Mouse (Mus musculus) embryonic facial prominence, embryonic 13.5 days (tissue): ENCODE measurements at regions not wholly inside any gene's neighbourhood (a gene's known extent, or its start where the extent isn't known, plus 50 kb on each side); places are given as distances from the start of the nearest gene placed in this dataset.

Experiments used
- ATAC-seq: fragments of 200-750 bp; cut with Nextera tagmentation; 2 replicates; pipeline ENCODE4 v1.8.0; 2017; ENCODE audit warnings: low read depth; ENCODE audit not compliant: insufficient number of reproducible peaks, insufficient read depth, low FRiP score, low TSS enrichment
- H3K27ac ChIP-seq: fragments of 300-500 bp; sonication (generic); 2 replicates; pipeline ENCODE4 v1.5.1; 2015; ENCODE audit warnings: moderate library complexity, mild to moderate bottlenecking, inconsistent platforms
- H3K27me3 ChIP-seq: fragments of 300-500 bp; sonication (generic); 2 replicates; pipeline ENCODE4 v1.6.1; 2015; ENCODE audit warnings: mild to moderate bottlenecking, inconsistent platforms
- H3K36me3 ChIP-seq: fragments of 300-500 bp; sonication (generic); 2 replicates; pipeline ENCODE4 v1.6.1; 2015; ENCODE audit warnings: mild to moderate bottlenecking, inconsistent platforms
- H3K4me1 ChIP-seq: fragments of 300-500 bp; sonication (generic); 2 replicates; pipeline ENCODE4 v1.6.1; 2015; ENCODE audit warnings: inconsistent platforms
- H3K4me2 ChIP-seq: fragments of 300-500 bp; sonication (generic); 2 replicates; pipeline ENCODE4 v1.6.1; 2015; ENCODE audit warnings: moderate library complexity, mild to moderate bottlenecking, inconsistent platforms
- H3K4me3 ChIP-seq: fragments of 300-500 bp; sonication (generic); 2 replicates; pipeline ENCODE4 v1.5.1; 2015; ENCODE audit warnings: mild to moderate bottlenecking, inconsistent platforms
- H3K9ac ChIP-seq: fragments of 300-500 bp; sonication (generic); 2 replicates; pipeline ENCODE4 v1.6.1; 2015; ENCODE audit warnings: mild to moderate bottlenecking, inconsistent platforms
- H3K9me3 ChIP-seq: fragments of 300-500 bp; sonication (generic); 2 replicates; pipeline ENCODE4 v1.6.1; 2016; ENCODE audit warnings: inconsistent platforms
- WGBS: fragments of 180-500 bp; shearing (Covaris S2); methylation state at CpG from one replicate; pipeline ENCODE4 v1.1.7; 2015; ENCODE audit warnings: mixed read lengths; 5-methylcytosine and 5-hydroxymethylcytosine counted together

DNA sequence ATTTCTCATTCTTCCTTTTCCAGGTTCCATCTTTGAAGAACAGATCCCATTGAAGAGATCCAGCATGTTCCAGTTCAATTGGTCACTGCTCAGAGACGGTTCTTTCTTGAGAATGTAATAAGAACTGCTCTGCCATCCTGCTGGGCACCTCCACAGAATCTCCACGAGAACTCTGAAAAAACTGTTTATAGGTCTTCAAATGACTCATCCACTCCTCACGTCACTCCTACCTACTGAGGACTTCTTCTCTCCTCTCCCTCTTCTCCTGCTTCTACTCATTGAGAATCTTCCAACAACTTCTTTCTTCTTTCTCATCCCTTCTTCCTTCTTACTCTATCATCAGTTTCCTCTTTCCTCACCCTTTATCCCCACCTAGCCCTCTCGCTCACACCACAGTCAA is 294.6 kb upstream of the Adgrl2 start:
- H3K4me3 ChIP-seq, result no peak overlapping the region
- H3K36me3 ChIP-seq, result no peaks in the 10 kb centered on the region
- H3K27me3 ChIP-seq, result no peaks in the 10 kb centered on the region
- no peak overlapping the region for H3K9ac ChIP-seq
- no peaks in the 10 kb centered on the region for H3K4me1 ChIP-seq
- H3K9me3 ChIP-seq, result no peaks in the 10 kb centered on the region
- H3K27ac ChIP-seq, result no peak overlapping the region
- no peak for ATAC-seq
- H3K4me2 ChIP-seq, result no peak overlapping the region
- 81% methylated on average over 4 of the region's 4 CpGs for WGBS

GRCm38 (mm10) chr3:149280807-149281789 is 290.7 kb upstream of the Adgrl2 start:
- H3K27me3 ChIP-seq, result no peaks in the 10 kb centered on the region
- H3K4me2 ChIP-seq, result no peak overlapping the region
- H3K9me3 ChIP-seq, result no peaks in the 10 kb centered on the region
- WGBS, result 82% methylated on average over 9 of the region's 9 CpGs
- H3K36me3 ChIP-seq, result no peaks in the 10 kb centered on the region
- H3K27ac ChIP-seq, result no peak overlapping the region
- no peak overlapping the region for H3K4me3 ChIP-seq
- no peaks in the 10 kb centered on the region for H3K4me1 ChIP-seq
- ATAC-seq, result no peak
- H3K9ac ChIP-seq, result no peak overlapping the region

DNA sequence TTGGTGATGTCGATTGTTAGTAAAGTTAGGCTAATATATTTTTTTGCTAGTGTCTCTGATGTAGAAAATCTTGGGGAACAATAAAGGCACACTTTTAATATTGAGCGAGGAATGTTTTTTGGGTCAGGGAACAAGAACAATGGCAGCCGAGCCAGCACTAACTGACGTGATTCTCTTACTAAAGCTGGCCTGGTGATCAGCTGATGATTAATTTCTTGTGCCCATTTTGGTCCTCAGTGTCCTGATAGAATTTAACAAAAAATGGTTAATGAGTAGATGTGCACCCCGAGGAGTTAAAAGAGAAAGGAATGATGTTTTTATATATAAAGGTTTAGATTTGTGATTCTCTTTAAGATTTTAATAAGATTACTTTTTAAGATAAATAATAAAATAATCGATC is 289.0 kb upstream of the Adgrl2 start:
- no peak overlapping the region for H3K27ac ChIP-seq
- no peak overlapping the region for H3K9ac ChIP-seq
- ATAC-seq, result no peak
- H3K4me3 ChIP-seq, result no peak overlapping the region
- H3K4me2 ChIP-seq, result no peak overlapping the region
- H3K27me3 ChIP-seq, result no peaks in the 10 kb centered on the region
- 85% methylated on average over 6 of the region's 6 CpGs for WGBS
- no peaks in the 10 kb centered on the region for H3K36me3 ChIP-seq
- H3K4me1 ChIP-seq, result peaks cover 4% of the 10 kb centered on the region; the same call in 1 of the 2 replicates
- H3K9me3 ChIP-seq, result no peaks in the 10 kb centered on the region

DNA sequence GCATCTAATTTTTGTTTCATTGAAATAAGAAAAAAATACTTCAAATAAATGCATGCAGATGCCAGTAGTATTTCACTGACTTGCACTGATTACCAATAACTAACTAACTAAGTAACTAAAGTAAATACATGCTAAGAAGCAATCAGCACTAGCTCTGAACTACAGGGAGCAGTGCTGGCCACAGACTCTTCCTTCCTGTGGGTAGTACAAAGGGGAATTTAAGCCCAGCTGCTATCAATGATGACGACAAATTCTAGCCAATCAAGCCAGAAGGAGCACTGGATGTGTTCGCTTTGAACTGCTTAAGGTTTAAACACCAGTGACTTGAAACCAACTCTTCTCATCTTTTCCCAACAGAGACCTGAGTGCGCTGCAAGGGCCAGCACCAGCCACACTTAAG is 287.5 kb upstream of the Adgrl2 start:
- H3K9me3 ChIP-seq, result no peaks in the 10 kb centered on the region
- no peak overlapping the region for H3K4me3 ChIP-seq
- no peaks in the 10 kb centered on the region for H3K27me3 ChIP-seq
- no peak overlapping the region for H3K27ac ChIP-seq
- no peaks in the 10 kb centered on the region for H3K36me3 ChIP-seq
- H3K4me2 ChIP-seq, result no peak overlapping the region
- ATAC-seq, result no peak
- H3K9ac ChIP-seq, result no peak overlapping the region
- H3K4me1 ChIP-seq, result peaks cover 5% of the 10 kb centered on the region; the same call in 1 of the 2 replicates
- 54% methylated on average over 3 of the region's 3 CpGs for WGBS

- ATAC-seq, result no peak
- Histone ChIP-seq H3K27me3 (no peaks in the 10 kb centered on the region), H3K9me3 (no peaks in the 10 kb centered on the region), H3K4me2 (no peak overlapping the region), H3K36me3 (no peaks in the 10 kb centered on the region), H3K27ac (no peak overlapping the region), H3K4me1 (peaks cover 12% of the 10 kb centered on the region; the same call in 1 of the 2 replicates), H3K9ac (no peak overlapping the region), H3K4me3 (no peak overlapping the region)
- WGBS, result 75% methylated on average over 6 of the region's 6 CpGs
Observed at GRCm38 (mm10) chr3:149275478-149276132, 285.2 kb upstream of the Adgrl2 start.

DNA sequence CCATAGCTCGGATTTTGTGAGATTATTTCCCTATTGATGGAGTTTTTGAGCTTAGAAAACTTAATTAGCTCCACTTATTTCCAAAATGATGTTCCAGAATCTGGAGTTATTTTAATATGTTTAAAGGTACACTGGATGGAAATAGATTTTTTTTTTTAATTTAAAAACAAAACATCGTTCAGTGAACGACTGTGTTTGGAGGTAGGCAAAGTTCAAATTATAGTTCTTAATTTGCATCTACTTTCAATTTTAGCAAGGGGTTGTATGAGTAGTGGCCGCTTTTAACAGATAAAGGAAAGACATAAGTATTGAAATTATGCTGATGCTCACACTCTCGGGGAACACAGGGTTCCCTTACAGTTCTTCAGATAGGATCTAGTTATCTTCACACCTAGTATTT is 284.6 kb upstream of the Adgrl2 start:
- Histone ChIP-seq H3K4me3 (peak overlapping the region; percentile 10; the same call in 1 of the 2 replicates), H3K27me3 (no peaks in the 10 kb centered on the region), H3K27ac (no peak overlapping the region), H3K9ac (no peak overlapping the region), H3K4me1 (peaks cover 12% of the 10 kb centered on the region; the same call in 1 of the 2 replicates), H3K36me3 (no peaks in the 10 kb centered on the region), H3K4me2 (peak overlapping the region; percentile 42), H3K9me3 (no peaks in the 10 kb centered on the region)
- 66% methylated on average over 5 of the region's 5 CpGs for WGBS
- no peak for ATAC-seq

GRCm38 (mm10) chr3:149273993-149274692 is 283.8 kb upstream of the Adgrl2 start:
- H3K4me2 ChIP-seq, result peak overlapping the region; percentile 42
- H3K27me3 ChIP-seq, result no peaks in the 10 kb centered on the region
- no peaks in the 10 kb centered on the region for H3K36me3 ChIP-seq
- 42% methylated on average over 12 of the region's 12 CpGs for WGBS
- no peak overlapping the region for H3K27ac ChIP-seq
- ATAC-seq, result no peak
- peak overlapping the region; percentile 10; the same call in 1 of the 2 replicates for H3K4me3 ChIP-seq
- peaks cover 12% of the 10 kb centered on the region; the same call in 1 of the 2 replicates for H3K4me1 ChIP-seq
- H3K9me3 ChIP-seq, result no peaks in the 10 kb centered on the region
- no peak overlapping the region for H3K9ac ChIP-seq

- Histone ChIP-seq H3K4me3 (no peak overlapping the region), H3K4me1 (peaks cover 12% of the 10 kb centered on the region; the same call in 1 of the 2 replicates)
- no peak for ATAC-seq
Observed at GRCm38 (mm10) chr3:149270459-149270858, 280.1 kb upstream of the Adgrl2 start.

DNA sequence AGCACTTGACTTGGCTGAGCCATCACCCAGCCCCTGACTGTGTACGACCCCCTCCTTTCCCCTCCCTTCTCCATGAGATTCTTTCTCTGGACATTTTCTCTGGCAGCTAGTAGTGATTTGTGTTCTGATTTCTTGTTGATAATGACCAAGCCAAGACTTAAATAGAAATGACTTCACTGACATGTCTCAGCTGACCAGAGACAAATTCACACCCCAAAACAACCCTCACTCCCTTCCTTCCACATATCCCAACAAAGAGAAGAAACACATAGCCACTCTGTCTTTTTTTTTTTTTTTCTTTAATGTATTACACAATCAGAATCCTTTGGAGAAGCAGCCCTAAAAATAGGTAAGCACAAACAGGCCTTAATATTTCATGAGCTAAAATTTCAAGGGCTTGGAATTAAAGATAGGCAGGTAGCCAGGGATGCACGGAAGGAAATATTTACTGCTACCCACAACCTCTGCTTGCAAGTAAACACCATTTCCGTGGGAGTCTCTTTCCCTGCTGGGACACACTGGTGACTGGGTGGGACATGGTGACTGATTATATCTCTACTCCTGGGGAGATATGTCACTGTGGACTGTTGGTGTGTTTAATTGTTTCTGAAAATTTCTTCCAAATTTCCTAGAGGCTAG is 272.1 kb upstream of the Adgrl2 start:
- WGBS, result 79% methylated on average over 3 of the region's 3 CpGs
- no peak for ATAC-seq
- Histone ChIP-seq H3K4me2 (no peak overlapping the region), H3K4me1 (0 out of 2 replicates have a peak, but pooled peaks cover 1% of the 10 kb centered on the region), H3K9ac (no peak overlapping the region), H3K27me3 (no peaks in the 10 kb centered on the region; the same call in 1 of the 2 replicates), H3K36me3 (no peaks in the 10 kb centered on the region), H3K4me3 (no peak overlapping the region), H3K27ac (no peak overlapping the region), H3K9me3 (no peaks in the 10 kb centered on the region)

More at GRCm38 (mm10) chr3:149270459-149270858, 280.1 kb upstream of the Adgrl2 start:
- no peaks in the 10 kb centered on the region for H3K27me3 ChIP-seq
- H3K9me3 ChIP-seq, result no peaks in the 10 kb centered on the region
- no peak overlapping the region for H3K27ac ChIP-seq
- no peak overlapping the region for H3K4me2 ChIP-seq
- H3K9ac ChIP-seq, result no peak overlapping the region
- no peaks in the 10 kb centered on the region for H3K36me3 ChIP-seq

DNA sequence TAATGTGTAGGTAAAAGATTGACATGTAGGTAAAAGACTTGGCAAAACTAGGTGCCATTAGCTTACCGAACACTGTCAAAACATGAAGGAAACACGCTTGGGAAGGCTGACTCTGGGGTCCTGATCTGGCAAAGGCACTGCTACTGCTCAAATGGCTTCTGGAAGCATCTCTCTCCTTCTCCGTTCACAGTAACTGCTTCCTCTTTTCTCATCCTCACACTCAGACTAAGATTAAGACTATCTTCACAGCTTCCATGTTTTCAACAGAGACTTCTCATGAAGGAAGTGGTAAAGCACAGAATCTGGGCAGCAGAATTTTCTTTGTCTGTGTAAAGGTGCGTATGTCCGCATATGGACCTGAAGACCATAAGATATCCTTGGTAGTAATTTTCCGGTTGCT is 271.4 kb upstream of the Adgrl2 start:
- Histone ChIP-seq H3K9ac (no peak overlapping the region), H3K4me2 (no peak overlapping the region), H3K36me3 (no peaks in the 10 kb centered on the region), H3K27me3 (no peaks in the 10 kb centered on the region; the same call in 1 of the 2 replicates), H3K27ac (no peak overlapping the region), H3K4me1 (peaks cover 8% of the 10 kb centered on the region), H3K9me3 (no peaks in the 10 kb centered on the region), H3K4me3 (no peak overlapping the region)
- ATAC-seq, result no peak
- 95% methylated on average over 6 of the region's 6 CpGs for WGBS

GRCm38 (mm10) chr3:149258826-149259225 is 268.5 kb upstream of the Adgrl2 start:
- no peak for ATAC-seq
- H3K9ac ChIP-seq, result no peak overlapping the region
- H3K4me3 ChIP-seq, result no peak overlapping the region
- no peaks in the 10 kb centered on the region for H3K36me3 ChIP-seq
- H3K9me3 ChIP-seq, result no peaks in the 10 kb centered on the region
- H3K27ac ChIP-seq, result no peak overlapping the region
- no peak overlapping the region for H3K4me2 ChIP-seq
- no peaks in the 10 kb centered on the region; the same call in 1 of the 2 replicates for H3K27me3 ChIP-seq
- WGBS, result 85% methylated on average over 6 of the region's 6 CpGs
- H3K4me1 ChIP-seq, result peaks cover 15% of the 10 kb centered on the region
